Mouse (Mus musculus) liver, embryonic 13.5 days (tissue): Measurements from ENCODE around the gene Gm33543. TPM values are rescaled to one million over a fixed set of nuclear protein-coding genes. Genes with fewer than 3 reads are reported as not detected.

Source experiments
- ATAC-seq: fragments of 200-750 bp; cut with Nextera tagmentation; 2 replicates; pipeline ENCODE4 v1.8.0; 2017; ENCODE audit warnings: low read depth, mild to moderate bottlenecking, moderate number of reproducible peaks, moderate library complexity
- DNase-seq: peaks from one replicate; pipeline ENCODE4 v3.0.0; 2022
- H3K27ac ChIP-seq: fragments of 300-500 bp; sonication (generic); 2 replicates; pipeline ENCODE4 v1.5.1; 2015; ENCODE audit warnings: moderate library complexity, mild to moderate bottlenecking, inconsistent platforms
- H3K27me3 ChIP-seq: fragments of 300-500 bp; sonication (generic); 2 replicates; pipeline ENCODE4 v1.6.1; 2015; ENCODE audit warnings: mild to moderate bottlenecking, inconsistent platforms
- H3K36me3 ChIP-seq: fragments of 300-500 bp; sonication (generic); 2 replicates; pipeline ENCODE4 v1.6.1; 2015; ENCODE audit warnings: mild to moderate bottlenecking, inconsistent platforms
- H3K4me1 ChIP-seq: fragments of 300-500 bp; sonication (generic); replicated peaks from 2 replicates; pipeline ENCODE4 v1.6.1; 2015; ENCODE audit warnings: inconsistent platforms
- H3K4me2 ChIP-seq: fragments of 300-500 bp; sonication (generic); 2 replicates; pipeline ENCODE4 v1.6.1; 2015; ENCODE audit warnings: inconsistent platforms, mild to moderate bottlenecking, moderate library complexity
- H3K4me3 ChIP-seq: fragments of 300-500 bp; sonication (generic); replicated peaks from 2 replicates; pipeline ENCODE4 v1.5.1; 2015; ENCODE audit warnings: mild to moderate bottlenecking, inconsistent platforms
- H3K9ac ChIP-seq: fragments of 300-500 bp; sonication (generic); 2 replicates; pipeline ENCODE4 v1.6.1; 2015; ENCODE audit warnings: mild to moderate bottlenecking, inconsistent platforms
- H3K9me3 ChIP-seq: fragments of 300-500 bp; sonication (generic); replicated peaks from 2 replicates; pipeline ENCODE4 v1.6.1; 2016; ENCODE audit warnings: inconsistent platforms
- WGBS: fragments of 180-500 bp; shearing (Covaris S2); methylation state at CpG from one replicate; pipeline ENCODE4 v1.1.7; 2015; ENCODE audit not compliant: insufficient replicate concordance; 5-methylcytosine and 5-hydroxymethylcytosine counted together
- polyA plus RNA-seq: library from polyadenylated mRNA; unstranded; fragments of >200 nt; fragmentation: Nextera tagmentation; extraction: Ambion mirVana; gene quantifications from 2 replicates; pipeline ENCODE4 v1.2.1, GENCODE M21; 2015

The Gm33543 gene
- polyA plus RNA-seq, 1 experiment from 2014 or later, result not detected

DNA sequence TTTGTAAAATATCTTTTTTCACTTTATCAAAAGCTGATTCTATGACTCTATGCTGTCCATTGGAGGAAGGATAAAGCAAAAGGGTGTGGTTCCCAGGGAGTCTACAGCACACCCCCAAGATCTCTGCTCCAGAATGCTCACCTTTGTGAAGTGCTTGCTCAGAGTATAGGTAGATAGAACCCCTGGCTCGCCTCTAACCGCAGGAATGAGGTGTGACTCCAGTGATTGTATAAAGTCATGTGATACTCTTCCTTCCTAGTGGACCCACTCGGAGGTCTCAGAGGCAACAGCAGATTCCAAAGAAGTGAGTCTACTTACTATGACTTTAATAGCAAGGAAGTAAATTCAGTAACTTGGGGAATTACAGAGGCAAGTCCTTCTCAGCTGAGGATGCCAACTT is 19.9 kb upstream of the Gm33543 start:
- H3K9ac ChIP-seq, result no peak overlapping the region
- no peaks in the 10 kb centered on the region for H3K36me3 ChIP-seq
- H3K27ac ChIP-seq, result no peak overlapping the region
- H3K4me2 ChIP-seq, result no peak overlapping the region
- H3K27me3 ChIP-seq, result no peaks in the 10 kb centered on the region
- H3K4me1 ChIP-seq, result no peaks in the 10 kb centered on the region; the same call in 1 of the 2 replicates
- no peaks in the 10 kb centered on the region for H3K9me3 ChIP-seq
- DNase-seq (no peak), ATAC-seq (no peak)
- H3K4me3 ChIP-seq, result no peak overlapping the region
- WGBS, result 59% methylated on average over 3 of the region's 3 CpGs

DNA sequence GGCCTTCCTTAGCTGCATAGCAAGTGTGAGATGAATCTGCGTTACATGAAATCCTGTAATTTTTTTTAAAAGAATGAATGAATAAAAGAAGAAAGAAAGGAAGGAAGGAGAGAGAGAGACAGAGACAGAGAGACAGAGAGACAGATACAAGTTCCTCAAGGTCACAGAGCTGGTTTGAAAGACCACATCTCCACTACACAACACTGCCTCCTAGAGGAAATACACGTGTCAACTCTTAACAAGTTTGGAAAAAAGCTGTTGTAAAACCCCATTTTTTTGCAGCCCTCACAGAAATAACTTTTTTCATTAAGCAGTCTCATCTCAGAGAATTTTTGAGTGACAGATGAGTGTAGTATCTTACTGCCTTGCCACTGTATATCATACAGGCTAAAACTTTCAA is 15.4 kb upstream of the Gm33543 start:
- DNase-seq, result no peak
- H3K4me2 ChIP-seq, result no peak overlapping the region
- no peaks in the 10 kb centered on the region for H3K36me3 ChIP-seq
- H3K27ac ChIP-seq, result no peak overlapping the region
- no peaks in the 10 kb centered on the region for H3K27me3 ChIP-seq
- no peak overlapping the region for H3K9ac ChIP-seq
- H3K4me1 ChIP-seq, result no peaks in the 10 kb centered on the region
- WGBS, result 31% methylated on average over 2 of the region's 2 CpGs
- no peak overlapping the region for H3K4me3 ChIP-seq
- H3K9me3 ChIP-seq, result no peaks in the 10 kb centered on the region
- ATAC-seq, result no peak

DNA sequence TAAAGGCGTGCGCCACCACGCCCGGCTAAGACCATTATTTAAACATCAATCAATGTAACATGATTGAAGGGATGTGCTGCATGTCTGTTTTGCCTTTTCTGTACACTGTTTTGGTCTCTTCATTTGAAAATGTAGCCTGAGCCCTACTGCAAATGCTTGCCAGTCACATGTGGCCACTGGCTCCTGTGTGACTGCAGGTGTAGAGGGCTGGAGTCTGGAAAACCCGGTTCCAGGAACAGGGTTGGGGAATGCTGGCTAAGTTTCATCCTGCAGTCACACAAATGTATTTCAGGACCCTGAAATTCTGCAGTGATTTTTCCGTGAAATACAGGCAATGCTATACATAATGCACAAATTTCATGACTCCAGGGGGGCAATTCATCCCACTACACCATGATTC is 12.7 kb upstream of the Gm33543 start:
- Histone ChIP-seq H3K36me3 (no peaks in the 10 kb centered on the region), H3K27ac (no peak overlapping the region), H3K4me1 (no peaks in the 10 kb centered on the region), H3K9ac (no peak overlapping the region), H3K9me3 (no peaks in the 10 kb centered on the region), H3K27me3 (no peaks in the 10 kb centered on the region), H3K4me3 (no peak overlapping the region), H3K4me2 (no peak overlapping the region)
- ATAC-seq (no peak), DNase-seq (no peak)
- 76% methylated on average over 6 of the region's 6 CpGs for WGBS

DNA sequence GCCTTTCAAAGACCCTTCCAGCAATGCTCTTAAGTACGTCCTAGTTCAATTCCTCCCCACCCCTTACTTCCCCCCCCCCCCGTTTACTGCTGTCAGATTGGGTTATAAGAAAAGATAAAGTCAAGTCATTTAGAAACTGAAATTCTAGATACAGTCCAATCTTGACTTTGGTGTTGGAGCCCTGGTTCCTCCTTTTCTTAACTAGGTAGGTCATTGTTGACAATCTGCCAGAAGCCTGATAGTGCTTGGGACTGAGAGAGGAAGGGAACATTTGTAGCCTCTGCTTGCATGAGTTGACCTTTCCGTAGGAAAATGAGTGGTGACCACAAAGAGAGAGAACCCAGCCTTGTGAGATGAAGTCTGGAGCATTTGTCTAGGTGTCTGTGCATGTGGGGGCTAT is 7.8 kb upstream of the Gm33543 start:
- H3K27me3 ChIP-seq, result no peaks in the 10 kb centered on the region
- no peaks in the 10 kb centered on the region for H3K4me1 ChIP-seq
- no peaks in the 10 kb centered on the region for H3K9me3 ChIP-seq
- DNase-seq (no peak), ATAC-seq (no peak)
- H3K36me3 ChIP-seq, result no peaks in the 10 kb centered on the region
- H3K4me2 ChIP-seq, result no peak overlapping the region
- WGBS, result 38% methylated on average over 3 of the region's 3 CpGs
- H3K4me3 ChIP-seq, result no peak overlapping the region
- H3K27ac ChIP-seq, result no peak overlapping the region
- no peak overlapping the region for H3K9ac ChIP-seq

DNA sequence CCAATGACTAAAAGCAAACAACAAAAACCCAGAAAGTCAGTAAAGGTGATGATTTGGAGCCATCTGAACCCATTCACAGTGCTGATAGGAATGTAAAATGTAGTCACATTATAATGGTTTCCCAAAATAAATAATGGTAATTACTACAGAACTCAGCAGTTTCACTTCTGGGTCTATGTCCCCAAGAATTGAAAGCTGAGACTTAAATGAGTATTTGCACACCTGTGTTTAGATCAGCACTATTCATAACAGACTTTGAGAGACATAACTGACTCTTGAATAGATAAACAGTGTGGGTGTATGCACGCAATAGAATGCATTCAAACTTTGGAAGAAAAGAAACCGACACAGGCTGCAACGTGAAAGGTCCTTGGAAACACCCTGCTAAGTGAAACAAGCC is 4.0 kb upstream of the Gm33543 start:
- 66% methylated on average over 3 of the region's 3 CpGs for WGBS
- ATAC-seq, result no peak

DNA sequence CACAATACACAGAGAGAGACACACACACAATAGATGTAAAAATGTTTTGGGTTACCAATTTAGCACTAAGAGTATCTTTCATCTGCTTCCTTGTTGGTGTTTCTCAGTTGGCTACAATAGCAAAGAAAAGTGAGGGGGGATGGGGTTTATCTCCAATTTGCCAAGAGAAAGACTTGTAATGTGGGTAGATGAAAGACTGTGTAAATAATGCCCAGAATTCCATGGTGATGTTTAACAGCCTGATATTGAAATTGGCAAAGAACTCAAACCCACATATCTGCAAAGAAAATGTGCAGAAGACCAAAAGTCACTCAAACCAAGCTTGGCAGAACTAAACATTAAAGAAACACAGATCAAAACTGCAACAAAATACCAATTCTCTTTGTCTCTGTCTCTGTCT is 3.6 kb upstream of the Gm33543 start:
- no peak for DNase-seq

More for the DNA sequence above, 4.0 kb upstream of the Gm33543 start:
- Histone ChIP-seq H3K9ac (no peak overlapping the region), H3K27ac (no peak overlapping the region), H3K4me2 (no peak overlapping the region), H3K4me1 (no peaks in the 10 kb centered on the region), H3K36me3 (no peaks in the 10 kb centered on the region), H3K4me3 (no peak overlapping the region), H3K9me3 (no peaks in the 10 kb centered on the region), H3K27me3 (no peaks in the 10 kb centered on the region)
- DNase-seq, result no peak

DNA sequence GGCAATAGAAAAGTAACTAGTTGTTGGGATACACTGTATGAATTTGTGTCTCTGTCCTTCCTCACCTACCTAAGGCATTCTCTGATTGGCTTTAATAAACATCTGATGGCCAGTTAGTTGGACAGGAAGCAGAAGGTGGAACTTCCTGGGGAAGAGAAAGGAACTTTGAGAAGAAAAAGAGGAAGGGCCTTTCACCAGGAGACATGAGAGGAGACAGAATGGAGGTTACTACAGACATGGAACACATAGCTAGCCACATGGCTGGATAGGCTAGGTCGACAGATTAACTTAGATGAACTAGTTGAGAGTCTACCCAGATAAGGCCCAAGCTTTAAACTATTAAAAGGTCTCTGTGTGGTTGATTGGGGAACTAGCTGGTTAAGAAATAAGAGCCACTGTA is 1.1 kb upstream of the Gm33543 start:
- no peaks in the 10 kb centered on the region for H3K27me3 ChIP-seq
- no peaks in the 10 kb centered on the region for H3K36me3 ChIP-seq
- no peak overlapping the region for H3K4me2 ChIP-seq
- ATAC-seq (no peak), DNase-seq (no peak)
- WGBS, result 57% methylated on average over 1 of the region's 1 CpGs
- no peaks in the 10 kb centered on the region for H3K4me1 ChIP-seq
- H3K9ac ChIP-seq, result no peak overlapping the region
- H3K4me3 ChIP-seq, result no peak overlapping the region
- no peaks in the 10 kb centered on the region for H3K9me3 ChIP-seq
- H3K27ac ChIP-seq, result no peak overlapping the region

More for the DNA sequence above, 3.6 kb upstream of the Gm33543 start:
- Histone ChIP-seq H3K27ac (no peak overlapping the region), H3K4me1 (no peaks in the 10 kb centered on the region), H3K36me3 (no peaks in the 10 kb centered on the region), H3K4me3 (no peak overlapping the region), H3K9ac (no peak overlapping the region), H3K27me3 (no peaks in the 10 kb centered on the region), H3K4me2 (no peak overlapping the region), H3K9me3 (no peaks in the 10 kb centered on the region)
- no peak for ATAC-seq

DNA sequence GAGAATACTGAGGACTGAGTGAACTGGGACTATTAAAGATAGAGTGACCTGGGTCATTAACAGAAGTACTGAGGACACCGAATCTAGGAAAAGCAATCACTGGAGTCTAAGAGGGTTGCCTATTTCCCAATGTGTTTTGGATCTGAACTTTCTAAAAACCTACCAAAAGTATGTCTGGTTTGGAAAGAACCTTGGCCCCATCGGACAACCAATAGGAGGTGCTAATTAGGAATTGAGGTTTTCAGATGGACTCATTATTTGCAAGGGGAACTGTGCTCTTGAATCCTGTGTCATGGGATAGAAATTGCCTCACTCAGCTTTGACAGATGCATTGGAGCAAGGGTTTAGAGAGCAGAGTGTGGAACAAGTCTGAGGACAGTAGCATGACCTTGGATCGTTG is 1.5 kb downstream of the Gm33543 start:
- no peak for DNase-seq
- H3K27me3 ChIP-seq, result no peaks in the 10 kb centered on the region
- H3K4me1 ChIP-seq, result no peaks in the 10 kb centered on the region; the same call in 1 of the 2 replicates
- H3K9ac ChIP-seq, result no peak overlapping the region
- no peaks in the 10 kb centered on the region for H3K36me3 ChIP-seq
- no peak overlapping the region for H3K4me2 ChIP-seq
- H3K27ac ChIP-seq, result no peak overlapping the region
- ATAC-seq, result no peak
- H3K4me3 ChIP-seq, result no peak overlapping the region
- no peaks in the 10 kb centered on the region for H3K9me3 ChIP-seq
- 75% methylated on average over 3 of the region's 3 CpGs for WGBS

DNA sequence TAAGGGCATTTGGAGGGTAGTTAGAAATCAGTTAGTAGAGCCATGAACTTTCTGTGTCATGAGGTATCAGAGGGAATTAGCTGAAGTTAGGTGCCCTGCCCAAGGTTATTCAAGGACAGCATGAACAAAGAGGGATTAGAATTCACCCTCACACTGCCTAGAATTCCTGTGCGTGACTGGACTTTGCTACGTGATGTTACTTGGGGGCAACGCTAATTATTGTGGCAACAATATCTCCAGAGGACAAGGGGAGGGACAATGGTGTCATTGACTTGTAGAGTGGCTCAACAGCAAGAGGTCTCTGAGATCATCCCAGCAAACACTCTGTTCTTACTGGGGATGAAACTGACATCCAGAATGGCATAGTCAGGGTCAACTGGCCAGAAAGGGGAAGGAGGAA is 2.9 kb downstream of the Gm33543 start:
- Histone ChIP-seq H3K9ac (no peak overlapping the region), H3K27ac (no peak overlapping the region), H3K4me2 (no peak overlapping the region), H3K27me3 (no peaks in the 10 kb centered on the region), H3K9me3 (no peaks in the 10 kb centered on the region), H3K4me1 (no peaks in the 10 kb centered on the region; the same call in 1 of the 2 replicates), H3K36me3 (no peaks in the 10 kb centered on the region), H3K4me3 (no peak overlapping the region)
- DNase-seq (no peak), ATAC-seq (no peak)
- 77% methylated on average over 3 of the region's 3 CpGs for WGBS

DNA sequence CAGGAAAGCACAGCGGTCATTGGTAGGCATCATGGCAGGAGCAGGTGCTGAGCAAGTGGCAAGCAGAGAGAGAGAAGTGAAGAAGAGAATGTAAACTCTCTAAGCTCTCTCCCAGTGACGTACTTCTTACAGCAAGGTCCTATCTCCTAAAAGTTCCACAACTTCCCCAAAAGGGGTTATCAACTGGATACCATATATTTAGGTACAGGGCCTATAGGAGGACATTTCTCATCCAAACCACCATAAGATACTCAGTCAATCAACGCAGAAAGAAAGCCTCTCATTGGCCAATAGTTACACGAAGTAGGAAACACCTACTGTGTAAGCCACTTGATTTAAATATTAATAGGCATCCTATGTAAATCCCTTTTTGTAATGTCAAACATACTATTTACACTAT is 3.7 kb downstream of the Gm33543 start:
- ATAC-seq (no peak), DNase-seq (no peak)
- Histone ChIP-seq H3K9ac (no peak overlapping the region), H3K27me3 (no peaks in the 10 kb centered on the region), H3K27ac (no peak overlapping the region), H3K4me1 (no peaks in the 10 kb centered on the region; the same call in 1 of the 2 replicates), H3K9me3 (no peaks in the 10 kb centered on the region), H3K4me3 (no peak overlapping the region), H3K36me3 (no peaks in the 10 kb centered on the region), H3K4me2 (no peak overlapping the region)
- WGBS, result 52% methylated on average over 4 of the region's 4 CpGs

DNA sequence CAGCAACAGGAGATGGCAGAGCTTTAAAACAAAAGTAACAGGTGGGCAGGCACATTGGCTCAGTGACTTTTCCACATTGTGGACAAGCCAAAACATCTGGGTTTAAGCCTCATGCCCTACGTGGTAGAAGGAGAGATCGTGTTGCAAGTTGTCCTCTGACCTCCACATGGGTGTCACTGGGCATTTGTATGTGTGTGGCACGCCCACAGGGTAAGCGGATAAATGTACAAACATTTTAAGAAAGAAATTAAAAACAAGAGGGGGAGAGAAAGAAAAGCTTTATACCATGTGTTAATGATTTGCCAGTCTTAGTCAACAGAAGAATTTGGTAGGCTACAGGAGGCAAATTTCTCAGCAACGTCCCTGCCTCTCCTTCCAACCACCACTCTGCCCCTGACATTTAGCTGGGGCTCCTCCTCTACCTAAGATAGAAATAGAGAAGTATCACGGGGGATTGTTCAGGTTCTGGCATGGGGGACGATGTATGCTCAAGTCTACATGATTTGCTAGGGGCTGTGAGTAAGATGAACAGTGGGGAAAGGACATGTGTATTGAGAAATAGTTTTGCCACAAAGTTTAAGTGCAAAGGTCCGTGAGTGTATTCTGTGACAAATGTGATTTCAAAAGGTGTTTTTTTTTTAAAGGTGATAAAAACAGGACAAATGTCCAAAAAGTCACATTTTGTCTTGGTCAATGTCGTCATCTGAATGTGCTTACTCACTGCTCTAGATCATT is 6.0 kb downstream of the Gm33543 start:
- no peak for ATAC-seq
- no peaks in the 10 kb centered on the region for H3K27me3 ChIP-seq
- 47% methylated on average over 9 of the region's 9 CpGs for WGBS
- no peaks in the 10 kb centered on the region for H3K36me3 ChIP-seq
- no peak overlapping the region for H3K4me2 ChIP-seq
- no peaks in the 10 kb centered on the region; the same call in 1 of the 2 replicates for H3K4me1 ChIP-seq
- no peak overlapping the region for H3K27ac ChIP-seq
- no peak overlapping the region for H3K9ac ChIP-seq
- no peak for DNase-seq
- H3K4me3 ChIP-seq, result no peak overlapping the region
- H3K9me3 ChIP-seq, result no peaks in the 10 kb centered on the region

DNA sequence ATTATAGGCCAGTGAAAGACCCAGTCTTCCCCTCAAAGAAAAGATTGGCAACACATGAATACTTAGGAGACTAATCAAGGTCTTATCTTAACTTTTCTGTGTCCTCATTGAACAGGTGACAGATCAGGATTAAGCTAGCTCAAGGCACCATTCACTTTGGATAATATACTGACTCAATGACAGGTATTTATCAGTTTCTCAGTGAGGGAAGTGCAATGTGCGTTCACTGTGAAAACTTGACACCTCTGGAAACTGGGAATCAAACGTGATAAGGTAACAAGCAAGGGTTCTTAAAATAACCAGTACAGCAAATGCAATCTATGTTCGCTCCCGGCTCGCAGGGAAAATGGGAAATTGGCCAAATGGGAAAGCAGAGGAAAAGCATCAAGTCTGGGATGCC is 11.8 kb downstream of the Gm33543 start:
- Histone ChIP-seq H3K4me1 (no peaks in the 10 kb centered on the region), H3K4me2 (no peak overlapping the region), H3K36me3 (no peaks in the 10 kb centered on the region), H3K9me3 (no peaks in the 10 kb centered on the region), H3K27me3 (no peaks in the 10 kb centered on the region), H3K4me3 (no peak overlapping the region), H3K27ac (no peak overlapping the region), H3K9ac (no peak overlapping the region)
- WGBS, result 53% methylated on average over 5 of the region's 5 CpGs
- DNase-seq, result no peak
- ATAC-seq, result no peak
